Mouse (Mus musculus) myocyte (in vitro differentiated cells): Measurements from ENCODE around the gene Chst15. TPM values are rescaled to one million over a fixed set of nuclear protein-coding genes. Genes with fewer than 3 reads are reported as not detected.

Experiments
- H3K27me3 ChIP-seq: one replicate; pipeline ENCODE4 v1.6.1; 2011; ENCODE audit not compliant: control insufficient read depth, insufficient read depth, insufficient read length
- H3K36me3 ChIP-seq: one replicate; pipeline ENCODE4 v1.6.1; 2011; ENCODE audit not compliant: control insufficient read depth, insufficient read depth
- H3K4me2 ChIP-seq: one replicate; pipeline ENCODE4 v1.6.1; 2011; ENCODE audit warnings: low read depth, control low read depth
- H3K4me3 ChIP-seq: one replicate; pipeline ENCODE4 v1.5.1; 2011; ENCODE audit warnings: mild to moderate bottlenecking, control low read depth, moderate library complexity
- H3K79me2 ChIP-seq: one replicate; pipeline ENCODE4 v1.6.1; 2011; ENCODE audit not compliant: control insufficient read depth, insufficient read depth
- H3ac ChIP-seq: one replicate; pipeline ENCODE4 v1.6.1; 2011; ENCODE audit not compliant: control insufficient read depth, insufficient read length
- CEBPB ChIP-seq: IDR thresholded peaks from 2 replicates; pipeline ENCODE4 v1.6.1; 2011; ENCODE audit warnings: mild to moderate bottlenecking, moderate library complexity; ENCODE audit not compliant: poor library complexity, insufficient read depth, severe bottlenecking
- E2F4 ChIP-seq: IDR thresholded peaks from one replicate; pipeline ENCODE4 v1.6.1; 2011; ENCODE audit warnings: mild to moderate bottlenecking, control low read depth, moderate library complexity; ENCODE audit not compliant: insufficient read depth
- MAX ChIP-seq: IDR thresholded peaks from one replicate; pipeline ENCODE4 v1.6.1; 2011; ENCODE audit warnings: low read depth, mild to moderate bottlenecking, control low read depth
- MYOD1 ChIP-seq, 3 experiments: IDR thresholded peaks; one replicate each; pipeline ENCODE4 v1.6.1; 2011; ENCODE audit warnings: control low read depth in 2 of 3, low read depth in 2 of 3, mild to moderate bottlenecking in 2 of 3, moderate library complexity in 1 of 3; ENCODE audit not compliant: insufficient read length in 2 of 3, control insufficient read depth in 1 of 3
- MYOG ChIP-seq, 3 experiments: IDR thresholded peaks; one replicate each; pipeline ENCODE4 v1.6.1; 2011; ENCODE audit warnings: control low read depth in 2 of 3, low read depth in 2 of 3, mild to moderate bottlenecking in 2 of 3; ENCODE audit not compliant: insufficient read length in 2 of 3, control insufficient read depth in 1 of 3, insufficient read depth in 1 of 3
- POLR2A ChIP-seq: IDR thresholded peaks from one replicate; pipeline ENCODE4 v1.6.1; 2011; ENCODE audit warnings: low read depth, mild to moderate bottlenecking, control low read depth, moderate library complexity; ENCODE audit not compliant: insufficient read length
- POLR2AphosphoS2 ChIP-seq: IDR thresholded peaks from one replicate; pipeline ENCODE4 v1.6.1; 2011; ENCODE audit warnings: low read depth, control low read depth; ENCODE audit not compliant: insufficient read length
- REST ChIP-seq: IDR thresholded peaks from one replicate; pipeline ENCODE4 v1.6.1; 2011; ENCODE audit warnings: mild to moderate bottlenecking, control low read depth, moderate library complexity; ENCODE audit not compliant: insufficient read depth, insufficient read length
- SRF ChIP-seq: IDR thresholded peaks from one replicate; pipeline ENCODE4 v1.6.1; 2011; ENCODE audit warnings: low read depth; ENCODE audit not compliant: control insufficient read depth, insufficient read length
- TCF12 ChIP-seq: IDR thresholded peaks from one replicate; pipeline ENCODE4 v1.6.1; 2011; ENCODE audit warnings: mild to moderate bottlenecking, control low read depth; ENCODE audit not compliant: poor library complexity, insufficient read depth, severe bottlenecking
- TCF3 ChIP-seq: IDR thresholded peaks from one replicate; pipeline ENCODE4 v1.6.1; 2011; ENCODE audit warnings: low read depth, control low read depth; ENCODE audit not compliant: insufficient read length
- USF1 ChIP-seq: IDR thresholded peaks from one replicate; pipeline ENCODE4 v1.6.1; 2011; ENCODE audit warnings: low read depth, mild to moderate bottlenecking, control low read depth, moderate library complexity
- polyA plus RNA-seq: library from polyadenylated mRNA; unstranded; fragments of >200 nt; fragmentation: generic; extraction: Trizol; gene quantifications from one replicate; pipeline ENCODE4 v1.2.1, GENCODE M21; 2012; ENCODE audit warnings: missing spikeins

The Chst15 gene
- polyA plus RNA-seq, 1 experiment, result 13.4 TPM

DNA sequence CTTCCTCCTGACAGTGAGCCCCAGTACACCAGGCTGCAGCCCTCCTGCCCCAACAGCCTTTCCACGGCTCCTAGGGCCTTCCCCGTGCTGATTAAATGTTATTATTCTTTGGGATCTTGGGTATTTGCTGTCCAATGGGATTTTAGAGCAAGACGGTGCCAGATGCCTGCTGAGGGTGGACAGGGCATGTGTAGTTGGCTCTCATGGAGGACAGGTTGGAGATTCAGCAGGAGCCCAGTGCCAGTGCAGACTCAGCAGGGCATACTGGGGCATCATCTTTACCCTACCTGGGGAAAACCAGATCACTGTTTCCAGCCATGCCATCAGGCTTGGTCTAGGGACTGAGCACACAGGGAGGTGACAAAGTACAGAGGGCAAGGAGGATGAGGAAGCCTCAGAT lies 86.1 kb downstream of the Chst15 start:
- no peak overlapping the region for H3ac ChIP-seq
- no peak overlapping the region for H3K4me2 ChIP-seq
- H3K36me3 ChIP-seq, result no peaks in the 10 kb centered on the region
- H3K4me3 ChIP-seq, result no peak overlapping the region
- no peaks in the 10 kb centered on the region for H3K27me3 ChIP-seq
- H3K79me2 ChIP-seq, result no peaks in the 10 kb centered on the region
- no peak for TF ChIP-seq REST
- TF ChIP-seq POLR2A, result no peak
- TF ChIP-seq POLR2AphosphoS2, result no peak
- no peak for TF ChIP-seq MYOD1 (IDR thresholded peaks at IDR 0.05; ENCODE audit: control insufficient read depth in 1 of 3, insufficient read length in 2 of 3, low read depth in 2 of 3)
- no peak for TF ChIP-seq SRF
- no peak for TF ChIP-seq MAX
- no peak for TF ChIP-seq TCF12
- no peak for TF ChIP-seq USF1
- TF ChIP-seq MYOG (IDR thresholded peaks at IDR 0.05; ENCODE audit: control insufficient read depth in 1 of 3, insufficient read depth in 1 of 3, insufficient read length in 2 of 3, low read depth in 2 of 3), result no peak
- no peak for TF ChIP-seq TCF3
- no peak for TF ChIP-seq E2F4
- no peak for TF ChIP-seq CEBPB

GRCm38 (mm10) chr7:132227075-132227640 lies 89.9 kb downstream of the Chst15 start:
- Histone ChIP-seq H3K27me3 (peaks cover 13% of the 10 kb centered on the region), H3K4me2 (no peak overlapping the region)
- no peak for TF ChIP-seq USF1
- TF ChIP-seq TCF12, result no peak
- TF ChIP-seq POLR2A, result no peak
- TF ChIP-seq MAX, result no peak
- no peak for TF ChIP-seq E2F4
- no peak for TF ChIP-seq MYOG (IDR thresholded peaks at IDR 0.05; ENCODE audit: control insufficient read depth in 1 of 3, insufficient read depth in 1 of 3, insufficient read length in 2 of 3, low read depth in 2 of 3)

GRCm38 (mm10) chr7:132226379-132227074 lies 90.5 kb downstream of the Chst15 start:
- no peak overlapping the region for H3K4me2 ChIP-seq
- peaks cover 13% of the 10 kb centered on the region for H3K27me3 ChIP-seq
- no peak overlapping the region for H3ac ChIP-seq
- H3K36me3 ChIP-seq, result no peaks in the 10 kb centered on the region
- H3K79me2 ChIP-seq, result no peaks in the 10 kb centered on the region
- TF ChIP-seq CEBPB (no peak), POLR2A (no peak), MYOD1 (IDR thresholded peaks at IDR 0.05; ENCODE audit: control insufficient read depth in 1 of 3, insufficient read length in 2 of 3, low read depth in 2 of 3) (no peak), TCF3 (no peak), SRF (no peak), REST (no peak), E2F4 (no peak), POLR2AphosphoS2 (no peak), MAX (no peak), USF1 (no peak), TCF12 (no peak), MYOG (IDR thresholded peaks at IDR 0.05; ENCODE audit: control insufficient read depth in 1 of 3, insufficient read depth in 1 of 3, insufficient read length in 2 of 3, low read depth in 2 of 3) (no peak)
- no peak overlapping the region for H3K4me3 ChIP-seq

More at GRCm38 (mm10) chr7:132227075-132227640, 89.9 kb downstream of the Chst15 start:
- Histone ChIP-seq H3K36me3 (no peaks in the 10 kb centered on the region), H3ac (no peak overlapping the region), H3K4me3 (no peak overlapping the region), H3K79me2 (no peaks in the 10 kb centered on the region)

- peaks cover 13% of the 10 kb centered on the region for H3K27me3 ChIP-seq
- no peak overlapping the region for H3K4me3 ChIP-seq
- TF ChIP-seq MAX (no peak), POLR2AphosphoS2 (no peak), MYOD1 (IDR thresholded peaks at IDR 0.05; ENCODE audit: control insufficient read depth in 1 of 3, insufficient read length in 2 of 3, low read depth in 2 of 3) (no peak), REST (no peak)
Measured at GRCm38 (mm10) chr7:132223452-132224141, 93.4 kb downstream of the Chst15 start.

GRCm38 (mm10) chr7:132214031-132214430 lies 103.0 kb downstream of the Chst15 start:
- Histone ChIP-seq H3K4me3 (no peak overlapping the region), H3K27me3 (peaks cover 53% of the 10 kb centered on the region), H3ac (no peak overlapping the region), H3K4me2 (no peak overlapping the region), H3K79me2 (no peaks in the 10 kb centered on the region), H3K36me3 (no peaks in the 10 kb centered on the region)
- TF ChIP-seq REST (no peak), MAX (no peak), POLR2A (no peak), SRF (no peak), TCF12 (no peak), POLR2AphosphoS2 (no peak), E2F4 (no peak), USF1 (no peak), MYOG (IDR thresholded peaks at IDR 0.05; ENCODE audit: control insufficient read depth in 1 of 3, insufficient read depth in 1 of 3, insufficient read length in 2 of 3, low read depth in 2 of 3) (no peak), CEBPB (no peak), MYOD1 (IDR thresholded peaks at IDR 0.05; ENCODE audit: control insufficient read depth in 1 of 3, insufficient read length in 2 of 3, low read depth in 2 of 3) (no peak)

More at GRCm38 (mm10) chr7:132223452-132224141, 93.4 kb downstream of the Chst15 start:
- no peaks in the 10 kb centered on the region for H3K36me3 ChIP-seq
- no peak overlapping the region for H3K4me2 ChIP-seq
- no peak overlapping the region for H3ac ChIP-seq
- no peaks in the 10 kb centered on the region for H3K79me2 ChIP-seq
